Mouse (Mus musculus): ENCODE data around the gene Ppp1cc.

The Ppp1cc gene

DNA sequence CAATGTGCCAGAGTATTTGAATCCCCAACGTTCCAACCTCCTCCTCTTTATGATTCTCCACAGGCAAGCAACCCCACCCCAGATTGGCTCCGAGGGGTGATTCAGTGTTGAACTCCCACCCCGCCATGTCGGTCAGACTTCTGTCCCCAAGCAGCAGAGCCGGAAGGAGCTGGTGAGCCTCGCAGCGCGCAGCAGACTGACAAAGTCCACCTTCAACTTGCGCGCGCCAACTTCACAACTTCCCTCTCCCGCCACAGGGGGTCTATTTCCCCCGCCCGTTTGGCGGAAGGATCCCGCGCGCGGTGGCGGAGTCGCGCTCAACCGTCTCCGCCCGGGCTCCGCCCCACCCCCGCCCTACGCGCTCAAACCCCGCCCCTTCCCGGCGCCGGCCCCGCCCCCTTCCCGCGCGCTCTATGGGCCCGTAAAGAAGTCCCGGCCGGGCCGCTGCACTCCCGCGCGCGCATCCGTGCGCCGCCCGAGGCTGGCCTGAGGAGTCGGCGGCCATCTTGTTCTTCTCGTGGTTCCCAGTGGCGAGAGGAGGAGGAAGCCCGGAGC lies at the start of gene Ppp1cc:
Ppp1cc (plus strand) TSS at position 452 of the 555 bp plus-strand sequence.
- DNase-seq (ENCODE audit: low spot score in 2 of 2): peak; percentile 85 to 88

DNA sequence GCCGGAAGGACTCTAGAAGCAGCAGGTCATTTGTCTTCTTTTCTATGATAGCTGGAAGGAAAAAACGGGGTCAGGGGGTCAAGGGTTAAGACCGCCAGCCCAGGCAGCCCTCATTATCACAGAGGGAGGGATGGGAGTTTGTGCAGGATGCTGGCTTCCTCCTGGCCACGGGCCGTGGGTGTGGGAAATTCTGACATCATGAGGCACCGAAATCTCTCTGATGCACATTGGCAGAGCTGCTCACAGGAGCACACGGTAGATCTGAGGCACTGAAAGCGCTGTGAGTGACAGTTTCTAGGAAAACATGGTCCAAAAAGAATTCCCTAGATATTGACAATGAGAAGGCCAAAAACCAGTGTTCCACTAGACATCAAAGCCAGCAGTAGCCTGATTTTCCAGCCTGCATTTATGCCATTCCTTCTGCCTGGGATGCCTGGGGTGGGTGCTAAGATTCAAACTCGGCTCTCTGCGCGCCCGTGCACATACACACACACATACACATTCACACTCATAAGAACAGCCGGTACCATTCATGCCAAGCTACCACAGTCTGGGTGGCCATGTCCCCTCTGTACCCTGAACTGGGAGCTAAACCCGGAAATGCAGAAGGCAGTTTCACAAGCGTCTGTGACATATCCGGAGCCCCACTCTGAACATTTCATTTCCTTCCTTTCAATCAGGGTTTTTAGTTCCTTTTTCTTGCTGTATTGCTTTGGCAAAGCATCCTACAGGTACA lies 48.6 kb upstream of the Ppp1cc start:
- no peak for DNase-seq (ENCODE audit: low spot score in 2 of 2)

DNA sequence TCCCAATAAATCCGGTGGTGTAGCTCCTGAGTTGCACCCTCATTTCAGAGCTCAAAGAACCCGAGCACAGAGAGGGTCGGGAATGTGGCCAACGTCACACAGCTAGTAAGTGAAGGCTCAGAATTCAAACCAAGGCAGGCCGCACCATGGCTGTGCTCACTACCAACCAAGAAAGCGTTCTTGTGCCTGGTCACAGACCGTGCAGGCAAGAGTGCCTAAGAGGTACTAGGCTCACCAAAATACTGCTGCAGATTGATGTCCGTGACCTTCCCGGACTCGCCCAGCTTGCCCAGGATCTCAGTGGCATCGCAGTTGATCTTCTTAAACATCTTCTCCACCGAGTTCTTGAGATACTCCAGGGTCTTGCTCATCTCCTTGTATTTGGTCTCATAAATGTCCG lies 47.5 kb upstream of the Ppp1cc start:
- no peak for DNase-seq (ENCODE audit: low spot score in 2 of 2)

DNA sequence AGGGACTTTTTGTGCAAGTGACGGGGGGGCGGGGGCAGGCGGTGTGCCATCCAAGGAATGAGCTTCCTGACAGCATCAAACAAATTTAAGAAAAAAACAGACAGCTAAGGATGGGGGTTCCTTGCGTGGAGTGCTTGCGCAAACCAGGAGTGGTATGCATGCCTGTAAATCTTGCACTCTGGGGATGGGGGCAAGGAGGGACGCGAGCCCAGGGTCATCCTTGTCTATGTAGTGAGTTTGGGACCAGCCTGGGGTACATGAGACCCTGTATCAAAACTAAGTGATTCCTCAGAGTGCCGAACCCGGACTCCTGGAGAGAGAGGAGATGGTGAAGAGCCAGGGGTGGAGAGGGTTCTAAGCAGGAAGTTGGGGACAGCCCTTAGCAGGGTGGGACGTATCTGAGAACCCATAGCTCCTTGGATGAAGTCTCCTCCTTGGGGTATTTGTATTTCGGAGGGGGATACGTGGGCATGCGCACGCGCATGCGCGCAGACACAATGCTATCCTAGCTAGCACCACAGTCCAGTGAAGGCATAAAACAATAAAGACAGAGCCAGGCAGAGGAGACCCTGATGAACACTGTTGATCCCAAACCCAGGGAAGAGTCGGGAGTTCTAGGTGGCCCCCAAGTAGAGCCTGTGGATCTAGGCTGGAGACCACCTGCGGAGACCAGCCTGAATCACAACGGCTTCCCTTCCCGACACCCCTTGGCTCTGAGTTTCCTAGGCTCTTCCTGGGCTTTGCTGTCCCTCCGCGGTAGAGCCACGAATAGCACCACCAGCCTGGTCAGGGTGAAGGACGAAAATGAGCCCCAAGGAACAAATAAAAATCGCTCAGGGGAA lies 46.8 kb upstream of the Ppp1cc start:
- DNase-seq (ENCODE audit: low spot score in 2 of 2): no peak

DNA sequence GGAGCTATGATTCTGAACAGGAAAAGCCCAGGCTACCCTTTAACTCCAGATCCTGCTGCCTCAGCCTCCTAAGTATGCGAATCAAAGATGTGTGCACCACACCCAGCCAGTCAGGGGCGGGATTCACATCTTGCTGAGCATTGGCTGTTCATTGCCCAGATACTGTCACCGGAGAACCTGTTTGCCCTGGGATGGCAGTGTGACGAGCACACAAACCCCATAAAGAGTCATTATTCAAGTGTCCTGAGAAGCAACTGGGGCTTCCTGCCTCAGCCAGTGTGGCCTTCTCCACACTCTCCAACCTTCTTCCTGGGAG lies 46.2 kb upstream of the Ppp1cc start:
- no peak for DNase-seq (ENCODE audit: low spot score in 2 of 2)

DNA sequence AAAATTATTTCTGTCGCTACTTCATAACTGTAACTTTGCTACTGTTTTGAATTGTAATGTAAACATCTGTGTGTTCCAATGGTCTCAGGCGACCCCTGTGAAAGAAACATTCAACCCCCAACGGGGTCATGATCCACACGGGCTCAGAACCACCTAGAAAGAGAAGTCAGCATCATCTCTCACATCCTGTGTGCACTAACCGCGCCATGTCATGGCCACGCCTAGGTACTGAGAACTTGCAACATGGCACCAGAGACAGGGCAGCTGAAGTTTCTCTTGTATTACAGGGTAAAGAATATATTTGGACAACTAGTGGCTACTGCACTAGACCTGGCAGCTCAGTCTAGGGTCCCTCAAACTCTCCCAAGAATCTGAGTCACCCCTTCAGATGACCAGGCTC lies 44.6 kb upstream of the Ppp1cc start:
- no peak for DNase-seq (ENCODE audit: low spot score in 2 of 2)

DNA sequence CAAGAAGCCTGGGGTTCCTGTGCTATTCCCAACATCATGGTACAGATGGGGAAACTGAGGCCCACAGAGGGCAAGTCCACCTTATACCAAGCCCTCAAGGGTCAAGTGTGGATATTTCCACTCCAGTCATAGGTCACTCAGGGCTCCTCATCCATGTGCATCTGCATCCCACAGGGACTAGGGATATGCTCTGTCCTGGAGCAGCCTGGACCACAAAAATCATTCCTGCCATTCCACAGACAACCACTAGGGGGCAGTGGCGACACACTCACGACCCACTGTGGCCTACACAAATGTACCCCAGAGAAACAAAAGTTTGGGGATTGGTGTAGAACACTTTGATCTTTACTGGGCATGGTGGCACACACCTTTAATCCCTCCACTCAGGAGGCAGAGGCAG lies 43.9 kb upstream of the Ppp1cc start:
- peak; percentile 58 to 60 for DNase-seq (ENCODE audit: low spot score in 2 of 2)

DNA sequence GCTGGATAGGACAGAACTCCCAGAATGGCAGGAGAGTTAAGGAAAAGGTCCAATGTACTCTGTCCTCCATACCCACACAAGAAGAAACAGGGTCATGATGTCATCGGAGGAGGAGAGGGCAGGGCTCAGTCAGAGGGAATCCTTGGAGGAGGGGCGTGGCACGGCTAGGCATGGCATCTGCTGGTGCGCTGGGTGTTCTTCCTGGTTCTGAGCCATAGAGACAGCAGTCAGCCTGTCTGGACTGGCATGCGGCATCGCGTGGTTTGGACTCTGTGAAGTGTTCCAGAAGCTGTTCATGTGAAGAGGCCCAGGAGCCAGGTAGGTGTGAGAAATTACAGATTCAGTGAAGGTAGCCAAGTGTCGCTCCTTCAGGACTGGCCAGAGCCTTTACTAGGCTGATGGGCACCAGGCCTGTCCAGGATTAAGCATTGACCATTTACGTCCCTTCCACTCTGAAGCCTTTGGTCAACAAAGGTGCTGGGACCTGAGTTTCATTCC lies 42.8 kb upstream of the Ppp1cc start:
- DNase-seq (ENCODE audit: low spot score in 2 of 2): no peak

DNA sequence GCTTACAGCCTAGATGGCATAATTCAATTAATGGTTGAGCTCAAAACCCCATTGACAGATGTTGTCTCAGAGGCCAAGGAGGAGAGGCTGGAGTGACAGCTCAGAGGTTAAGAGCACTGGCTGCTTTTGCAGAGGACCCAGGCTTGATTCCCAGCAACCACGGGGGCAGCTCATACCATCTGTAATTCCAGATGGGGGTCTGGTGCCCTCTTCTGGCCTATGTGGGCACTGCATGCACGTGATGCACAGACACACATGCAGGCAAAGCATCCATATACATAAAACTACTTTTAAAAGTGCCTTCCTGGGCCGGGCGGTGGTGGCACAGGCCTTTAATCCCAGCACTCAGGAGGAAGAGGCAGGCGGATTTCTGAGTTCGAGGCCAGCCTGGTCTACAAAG lies 41.8 kb upstream of the Ppp1cc start:
- no peak for DNase-seq (ENCODE audit: low spot score in 2 of 2)

DNA sequence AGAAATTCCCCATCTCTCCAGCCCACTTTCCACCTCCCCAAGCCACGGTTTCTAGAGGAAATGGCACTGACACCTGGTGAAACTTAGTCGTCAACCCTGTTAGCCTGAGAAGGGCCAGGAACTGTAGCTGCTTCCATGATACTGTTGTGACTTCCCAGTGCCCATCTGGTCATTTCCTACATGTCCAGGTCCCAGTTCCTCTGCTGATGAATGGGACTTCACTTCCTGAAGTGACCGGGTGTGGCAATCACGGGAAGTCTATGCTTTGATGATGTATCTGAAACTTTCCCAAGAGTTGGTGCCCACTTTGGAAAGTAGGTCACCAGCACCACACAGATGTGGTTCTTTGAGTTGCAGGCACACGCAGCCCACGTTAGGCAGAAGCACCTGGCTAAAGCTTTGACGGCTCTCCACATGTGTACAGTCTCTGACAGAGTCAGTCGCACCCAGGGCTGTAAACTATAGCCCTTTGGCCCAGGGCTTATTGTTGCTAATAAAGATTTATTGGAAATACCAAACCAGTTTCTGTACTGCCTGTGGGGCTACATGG lies 32.8 kb upstream of the Ppp1cc start:
- DNase-seq (ENCODE audit: low spot score in 2 of 2): no peak

DNA sequence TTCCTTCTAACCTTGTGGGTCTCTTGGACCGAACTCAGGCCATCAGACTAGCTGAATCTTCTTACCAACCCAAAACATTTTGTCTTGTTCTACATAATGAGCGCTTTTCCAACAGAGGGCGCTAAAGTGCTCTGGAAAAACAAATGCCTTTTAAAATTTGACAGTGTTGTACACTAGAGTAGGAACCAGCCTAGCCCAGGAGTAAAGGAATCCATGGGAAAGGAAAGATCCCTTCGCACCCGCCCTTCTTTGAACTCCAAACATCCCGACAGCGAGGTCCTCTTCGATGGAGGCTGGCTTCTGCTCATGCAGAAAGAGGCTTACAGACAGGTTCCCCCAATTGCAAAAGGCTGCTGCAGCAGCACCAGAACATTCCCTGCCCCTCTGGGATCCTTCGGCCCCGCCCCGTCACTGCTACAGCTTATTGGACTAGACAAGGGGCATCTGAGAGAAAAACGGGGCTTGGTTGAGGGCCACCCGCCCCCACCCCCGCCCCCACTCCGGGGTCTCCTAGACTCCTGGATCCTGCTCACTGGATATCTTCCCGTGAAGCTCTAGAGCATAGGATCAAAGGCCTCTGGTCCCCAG lies 28.9 kb upstream of the Ppp1cc start:
- DNase-seq (ENCODE audit: low spot score in 2 of 2): peak; percentile 71 to 89

DNA sequence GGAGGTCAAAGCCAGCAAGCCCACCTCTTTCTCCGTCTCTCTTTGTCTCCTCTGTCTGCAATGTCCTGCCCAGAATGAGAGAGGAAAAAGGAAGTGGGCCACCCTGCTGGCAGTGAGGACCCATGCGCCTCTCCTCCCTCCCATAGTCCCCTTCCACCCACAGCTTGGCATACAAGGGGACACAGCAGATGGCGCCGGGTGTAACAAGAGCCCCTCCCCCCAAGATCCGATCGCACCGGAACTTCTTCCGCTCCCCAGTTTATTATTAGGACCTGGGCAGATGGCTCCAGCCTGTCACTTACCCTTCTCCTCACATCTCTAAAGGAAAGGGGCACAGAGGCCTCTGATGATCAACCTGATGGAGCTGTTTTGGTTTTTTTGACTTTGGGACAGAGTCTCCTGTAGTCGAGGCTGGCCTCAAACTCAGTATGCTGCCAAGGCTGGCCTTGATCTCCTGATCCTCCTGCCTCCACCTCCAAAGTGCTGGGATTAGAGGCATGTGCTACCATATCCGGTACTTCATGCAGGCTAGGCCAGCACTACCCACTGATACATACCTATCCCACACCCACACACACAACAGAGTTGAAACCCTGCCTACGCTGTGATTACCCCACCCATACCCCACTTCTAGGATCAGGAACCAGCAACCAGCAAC lies 27.6 kb upstream of the Ppp1cc start:
- DNase-seq (ENCODE audit: low spot score in 2 of 2): no peak

DNA sequence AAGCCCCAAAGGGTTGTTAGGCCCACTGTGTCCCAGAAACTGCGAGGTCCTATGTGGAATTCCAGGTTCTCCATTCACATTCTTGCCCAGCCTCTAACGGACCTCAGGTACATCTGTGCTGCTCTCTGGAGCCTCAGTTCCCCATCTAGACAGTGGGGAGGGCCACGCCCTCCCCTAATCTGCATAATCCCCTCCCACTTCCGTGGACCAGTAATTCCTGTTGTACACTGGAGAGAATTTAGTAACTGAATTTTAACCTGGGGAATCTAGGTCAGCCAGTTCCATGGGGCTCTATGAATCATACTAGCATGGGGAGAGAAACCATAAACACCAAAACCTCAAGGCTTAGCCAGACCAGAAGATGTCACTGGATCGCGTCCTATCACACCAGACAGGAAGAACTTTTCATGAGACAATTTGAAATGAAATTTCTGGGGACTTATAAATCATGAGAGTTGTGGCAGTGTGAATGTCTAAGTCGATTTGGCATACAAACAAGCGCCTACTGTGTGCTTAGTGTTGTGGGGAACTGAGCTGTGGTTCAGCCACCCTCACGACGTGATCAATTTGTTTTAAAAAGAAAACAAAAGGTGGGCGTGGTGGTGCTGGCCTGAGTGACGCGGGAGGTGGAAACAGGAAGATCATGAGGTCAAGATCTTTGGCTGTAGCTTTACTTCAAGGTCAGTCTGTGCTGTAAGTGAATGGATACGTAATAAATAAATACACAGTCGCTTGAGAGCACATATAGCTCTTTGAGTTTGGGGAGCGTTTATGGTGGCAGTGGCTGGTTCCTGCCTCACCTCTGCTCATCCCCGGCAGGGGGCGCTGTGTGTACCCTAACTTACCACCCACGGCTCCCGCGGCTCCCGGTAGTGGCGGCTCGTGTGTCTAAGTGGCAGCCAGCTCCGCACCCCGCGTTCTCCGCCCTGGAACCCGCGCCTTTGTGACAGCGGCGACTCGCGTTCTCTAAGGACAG lies 26.7 kb upstream of the Ppp1cc start:
- peak; percentile 84 to 85 for DNase-seq (ENCODE audit: low spot score in 2 of 2)

DNA sequence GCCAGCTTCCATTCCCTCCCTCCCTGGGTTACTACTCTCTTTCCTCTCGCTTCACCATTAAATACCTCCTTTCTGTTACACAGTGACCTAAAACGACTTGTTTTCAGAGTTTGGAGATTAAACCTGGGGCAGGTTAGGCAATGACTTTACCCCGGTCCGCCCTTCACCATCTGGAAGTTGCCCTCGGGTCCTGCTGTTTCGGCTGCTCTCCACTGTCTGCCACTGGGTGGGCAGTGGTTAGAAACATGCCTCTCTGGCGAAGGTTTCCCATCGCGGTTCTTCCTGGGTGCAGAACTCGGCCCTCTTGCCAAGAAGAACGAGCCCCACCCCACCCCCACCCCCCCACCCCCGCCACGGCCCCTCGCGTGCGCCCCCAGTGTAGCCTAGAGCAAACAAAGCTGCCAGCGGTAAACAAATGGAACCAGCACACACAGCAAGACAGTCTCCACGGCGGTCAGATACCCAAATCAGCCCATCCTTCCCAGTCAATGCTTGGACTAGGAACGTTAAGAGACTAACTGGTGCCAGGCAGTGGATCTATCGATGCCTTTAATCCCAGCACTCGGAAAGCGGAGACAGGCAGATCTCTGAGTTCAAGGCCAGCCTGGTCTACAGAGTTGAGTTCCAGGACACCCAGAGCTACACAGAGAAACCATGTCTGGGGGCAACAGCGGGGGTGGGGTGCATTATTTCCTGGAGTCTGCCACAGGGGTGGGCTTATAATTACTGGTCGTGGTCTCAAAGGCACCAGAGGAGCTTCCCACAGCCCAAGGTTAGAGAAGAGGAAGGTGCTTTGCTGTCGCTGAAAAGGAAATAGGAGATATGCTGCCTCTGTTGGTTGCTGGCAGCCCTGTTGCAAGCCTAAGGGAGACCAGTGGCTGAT lies 25.7 kb upstream of the Ppp1cc start:
- DNase-seq (ENCODE audit: low spot score in 2 of 2): no peak

DNA sequence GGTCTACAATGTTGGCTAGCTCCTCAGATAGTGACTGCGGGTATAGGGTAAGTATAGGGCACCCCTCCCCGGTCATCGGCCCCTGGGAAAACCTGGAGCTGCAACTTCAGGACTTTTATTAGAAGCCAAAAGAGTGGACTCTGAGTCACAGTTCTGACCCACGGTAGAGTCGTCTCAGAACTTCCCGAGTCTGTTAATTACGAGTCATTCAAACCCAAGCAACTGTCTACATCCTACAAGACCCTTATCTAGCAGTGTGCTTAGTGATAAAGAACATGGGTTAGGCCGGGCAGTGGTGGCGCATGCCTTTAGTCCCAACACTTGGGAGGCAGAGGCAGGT lies 25.1 kb upstream of the Ppp1cc start:
- DNase-seq (ENCODE audit: low spot score in 2 of 2): no peak

DNA sequence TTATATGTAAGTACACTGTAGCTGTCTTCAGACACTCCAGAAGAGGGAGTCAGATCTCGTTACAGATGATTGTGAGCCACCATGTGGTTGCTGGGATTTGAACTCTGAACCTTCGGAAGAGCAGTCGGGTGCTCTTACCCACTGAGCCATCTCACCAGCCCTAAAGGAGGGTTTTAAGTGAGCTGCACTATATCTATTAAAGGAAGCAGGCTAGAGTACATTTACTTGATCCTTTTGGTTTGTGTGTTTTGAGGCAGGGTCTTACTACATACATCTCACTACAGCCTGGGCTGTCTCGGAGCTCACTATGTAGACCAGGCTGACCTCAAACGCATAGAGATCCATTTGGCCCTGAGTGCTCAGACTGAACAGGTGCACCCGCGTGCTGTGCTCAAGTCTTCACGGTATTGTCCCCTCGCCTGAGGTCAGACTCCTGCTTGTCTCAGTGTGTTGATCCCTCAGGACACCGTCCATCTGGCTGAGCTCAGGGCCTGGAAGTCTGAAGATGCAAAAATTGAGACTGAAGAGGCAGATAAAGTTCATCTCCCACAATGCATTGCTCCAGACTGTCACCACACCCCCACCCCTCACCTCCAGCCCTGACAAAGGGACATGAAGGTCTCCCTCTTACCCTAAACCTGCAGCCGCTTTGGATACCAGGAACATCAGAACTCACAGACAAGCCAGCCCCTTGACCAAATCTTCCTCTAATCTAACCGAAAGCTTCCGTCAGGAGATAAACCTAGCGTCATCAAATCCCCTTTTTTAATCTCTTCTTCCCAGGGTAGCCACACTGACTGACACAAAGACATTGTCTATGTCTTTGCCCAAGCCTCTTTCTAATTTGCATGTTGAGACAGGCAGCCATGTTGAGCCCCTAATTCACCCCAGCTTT lies 23.4 kb upstream of the Ppp1cc start:
- no peak for DNase-seq (ENCODE audit: low spot score in 2 of 2)

DNA sequence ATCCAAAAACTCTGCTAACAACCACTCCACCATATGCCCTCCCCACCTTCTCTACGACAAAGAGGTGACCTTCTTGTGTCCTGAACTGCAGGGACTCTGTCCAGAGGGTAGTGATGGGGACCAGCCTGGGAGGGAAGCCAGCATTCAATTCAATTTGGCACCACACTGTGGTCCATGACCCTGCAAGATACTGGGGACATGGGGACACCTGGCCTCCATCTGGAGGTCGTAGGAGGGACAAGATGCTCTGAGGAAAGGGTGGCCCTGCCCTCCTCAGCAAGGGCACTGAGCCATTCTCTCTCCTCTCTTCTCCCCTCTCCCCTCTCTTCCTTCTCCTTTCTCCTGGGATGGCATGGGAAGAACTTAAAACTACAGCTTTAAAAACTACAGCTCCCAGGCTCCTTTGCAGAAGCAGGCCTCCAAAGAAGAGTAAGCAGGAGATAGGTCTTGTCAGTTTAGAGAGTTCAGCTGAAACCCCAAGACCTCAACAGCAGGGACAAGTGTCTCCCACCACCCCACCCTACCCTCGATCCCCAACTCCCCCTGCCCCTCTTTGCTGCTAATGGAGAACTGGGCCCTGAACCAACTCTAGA lies 22.7 kb upstream of the Ppp1cc start:
- DNase-seq (ENCODE audit: low spot score in 2 of 2): no peak

Measured in frontal cortex, postnatal 36 days (tissue).